Mouse (Mus musculus) right cerebral cortex, postnatal 36 days (tissue): ENCODE data around the gene Rab44.
"Not testable (repeated sequence)": the region's sequence is repeated elsewhere in the genome, so short reads cannot be mapped to it uniquely, and the experiment has no call there.

Experiments used
- DNase-seq, 2 experiments: peaks; one replicate each; pipeline ENCODE4 v3.0.0; 2022; ENCODE audit warnings: low spot score in 2 of 2, mixed read lengths in 1 of 2

The Rab44 gene

GRCm38 (mm10) chr17:29113591-29114352, at the start of gene Rab44:
TSS of gene Rab44 (plus strand) at chr17:29114145.
- no peak for DNase-seq

GRCm38 (mm10) chr17:29065245-29065940, 48.6 kb upstream of the Rab44 start:
- DNase-seq = no peak

GRCm38 (mm10) chr17:29065971-29066370, 48.0 kb upstream of the Rab44 start:
- no peak for DNase-seq

GRCm38 (mm10) chr17:29067416-29067815, 46.5 kb upstream of the Rab44 start:
- DNase-seq = not testable (repeated sequence)

- DNase-seq = no peak
Observed at GRCm38 (mm10) chr17:29067847-29068246, 46.1 kb upstream of the Rab44 start.

DNA sequence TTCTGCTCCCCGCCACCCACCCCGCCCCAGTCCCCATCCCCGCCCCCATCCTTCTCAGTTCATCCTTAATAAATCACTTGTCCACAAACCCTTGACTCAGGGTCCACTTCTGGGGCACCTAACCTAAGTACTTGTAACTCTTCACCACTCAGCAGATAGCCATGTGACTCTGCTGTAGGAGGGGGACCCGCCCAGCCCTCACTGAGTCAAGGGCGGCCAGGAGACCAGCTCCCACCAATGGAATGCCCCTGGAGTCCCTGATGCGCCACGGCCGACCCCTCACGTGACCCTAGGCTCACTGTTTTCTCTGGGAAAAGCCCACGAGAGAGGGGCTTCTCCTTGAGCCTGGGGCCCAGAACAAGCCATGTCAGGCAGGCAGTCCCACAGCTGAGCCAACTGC, 44.9 kb upstream of the Rab44 start:
- DNase-seq = no peak

GRCm38 (mm10) chr17:29071820-29072219, 42.1 kb upstream of the Rab44 start:
- no peak for DNase-seq

GRCm38 (mm10) chr17:29072701-29073307, 41.1 kb upstream of the Rab44 start:
- no peak for DNase-seq

GRCm38 (mm10) chr17:29073313-29073712, 40.6 kb upstream of the Rab44 start:
- no peak for DNase-seq

DNA sequence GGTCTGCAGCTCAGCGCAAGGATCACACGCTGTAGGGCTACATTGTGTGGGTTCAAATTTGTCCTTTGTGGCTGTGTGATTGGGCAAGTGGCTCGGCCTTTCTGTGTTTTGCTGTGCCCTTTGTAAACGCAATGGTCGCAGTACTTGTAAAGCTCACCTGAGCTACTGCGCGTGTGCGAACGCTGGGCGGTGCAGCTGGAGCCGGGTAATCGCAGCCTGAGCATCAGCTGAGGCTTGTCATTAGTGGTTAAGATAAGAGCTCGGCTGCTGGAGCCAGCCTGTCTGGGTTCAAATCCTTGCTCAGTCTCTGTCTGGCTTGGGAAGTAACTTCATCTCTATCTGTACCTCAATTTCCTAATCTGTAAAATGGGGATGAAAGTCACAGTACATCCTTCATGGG, 39.9 kb upstream of the Rab44 start:
- DNase-seq = no peak

DNA sequence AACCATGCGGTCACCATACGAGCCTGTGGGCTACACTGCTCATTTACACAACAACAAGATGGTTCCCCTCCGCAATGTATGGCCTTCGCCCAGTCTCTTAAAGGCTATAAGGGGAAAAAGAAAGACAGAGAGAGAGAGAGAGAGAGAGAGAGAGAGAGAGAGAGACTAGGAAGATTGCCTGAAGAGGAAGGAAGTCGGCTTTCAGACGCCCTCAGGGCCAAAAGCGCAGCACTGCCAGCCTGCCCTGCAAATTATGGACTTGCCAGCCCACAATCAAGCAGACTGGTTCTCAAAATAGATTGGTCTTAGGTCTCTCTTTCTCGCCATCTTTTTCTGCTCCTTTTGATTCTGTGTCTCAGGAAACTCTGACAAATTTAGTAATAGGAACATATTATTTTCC, 37.7 kb upstream of the Rab44 start:
- DNase-seq = no peak

DNA sequence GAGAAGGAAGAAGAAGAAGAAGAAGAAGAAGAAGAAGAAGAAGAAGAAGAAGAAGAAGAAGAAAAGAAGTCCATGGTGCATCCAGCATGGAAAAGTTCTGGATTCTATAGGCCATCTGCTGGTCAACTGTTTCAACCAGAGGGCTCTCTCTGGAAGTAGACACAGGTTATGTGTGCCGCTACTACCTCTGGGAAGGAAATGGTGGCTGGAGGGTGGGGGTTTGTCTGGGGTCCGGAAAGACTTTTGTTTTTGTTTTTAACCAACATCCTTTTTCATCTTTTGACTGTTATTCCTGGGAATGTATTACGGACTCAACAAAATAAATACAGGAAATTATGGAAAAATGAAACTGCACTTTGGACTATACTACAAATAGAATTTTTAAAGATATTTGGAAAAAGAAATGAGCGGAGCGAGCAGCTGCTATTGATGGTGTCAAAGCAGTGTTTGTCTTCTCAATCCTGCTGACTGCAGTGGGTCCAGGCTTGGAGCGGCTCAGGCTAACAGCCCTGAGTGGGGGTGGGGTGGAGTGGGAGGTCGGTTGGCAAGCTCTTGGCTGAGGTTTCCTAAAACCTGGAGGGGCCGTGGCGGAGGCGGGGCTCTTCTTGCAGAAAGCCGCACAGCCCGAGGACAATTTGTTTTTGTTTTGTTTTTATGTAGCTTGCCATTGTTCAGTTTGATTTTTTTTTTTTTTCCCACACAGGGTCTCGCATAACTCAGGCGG, 36.0 kb upstream of the Rab44 start:
- DNase-seq = peak; percentile 36 to 46

- DNase-seq = no peak
Observed at GRCm38 (mm10) chr17:29078519-29079383, 35.2 kb upstream of the Rab44 start.

GRCm38 (mm10) chr17:29080758-29081617, 33.0 kb upstream of the Rab44 start:
- no peak for DNase-seq

GRCm38 (mm10) chr17:29081618-29082381, 32.1 kb upstream of the Rab44 start:
- peak; percentile 30 to 32 for DNase-seq

DNA sequence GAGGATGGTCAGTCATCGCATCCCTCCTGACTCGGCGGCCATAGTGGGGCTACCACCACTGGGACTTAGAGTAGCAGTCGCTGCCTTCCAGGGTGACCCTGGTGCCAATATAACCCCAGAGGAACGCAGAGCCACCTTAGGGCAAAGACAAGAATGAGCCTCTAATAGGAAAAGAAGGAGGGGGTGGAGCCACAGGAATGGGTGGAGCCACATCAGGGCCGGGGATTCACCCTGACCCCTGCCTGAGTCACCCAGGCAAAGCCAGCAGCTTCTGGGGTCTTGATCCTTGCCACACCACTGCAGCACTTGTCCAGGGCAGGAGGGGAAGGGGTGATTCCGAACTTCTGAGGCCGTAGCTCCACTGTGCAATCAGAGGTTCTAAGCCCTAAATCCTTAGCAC, 30.4 kb upstream of the Rab44 start:
- DNase-seq = no peak

GRCm38 (mm10) chr17:29084656-29085055, 29.3 kb upstream of the Rab44 start:
- no peak for DNase-seq

DNA sequence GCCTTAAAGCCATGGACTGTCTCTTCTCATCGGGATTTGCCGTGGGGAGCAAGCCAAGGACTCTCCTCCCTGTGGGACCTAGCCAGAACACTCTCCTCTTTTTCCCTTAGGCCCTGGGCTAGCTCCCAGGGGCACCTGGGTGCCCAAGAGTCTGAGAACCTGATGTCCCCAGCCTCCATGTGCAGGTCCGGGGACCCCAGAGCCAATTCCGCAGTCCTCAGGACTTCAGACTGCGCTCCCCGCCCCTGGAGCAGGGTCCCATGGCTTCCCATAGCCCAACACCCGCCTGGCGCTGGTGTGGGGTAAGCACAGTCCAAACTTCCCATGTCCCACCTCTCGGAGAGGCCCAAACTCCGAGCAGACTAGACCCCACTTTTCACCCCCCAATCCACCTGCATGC, 28.7 kb upstream of the Rab44 start:
- DNase-seq = no peak

DNA sequence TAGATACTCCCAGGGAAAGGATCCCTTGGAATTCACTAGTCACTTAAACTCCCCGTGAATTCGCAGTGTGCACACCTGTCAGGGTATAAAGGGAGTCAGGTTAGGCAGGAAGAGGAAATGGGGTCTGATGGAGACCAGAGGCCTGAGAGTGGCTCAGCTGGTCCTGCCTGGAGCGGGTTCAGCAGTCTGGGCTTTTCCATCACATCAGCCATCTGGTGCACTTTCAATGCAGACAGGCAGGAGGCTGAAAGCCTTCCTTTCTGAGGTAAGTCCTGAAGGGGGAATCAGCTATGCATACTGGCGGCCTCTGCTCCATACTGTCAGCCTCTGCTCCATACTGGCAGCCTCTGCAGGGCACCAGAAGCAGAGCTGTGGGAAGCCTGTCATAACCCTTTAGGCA, 27.0 kb upstream of the Rab44 start:
- no peak for DNase-seq

DNA sequence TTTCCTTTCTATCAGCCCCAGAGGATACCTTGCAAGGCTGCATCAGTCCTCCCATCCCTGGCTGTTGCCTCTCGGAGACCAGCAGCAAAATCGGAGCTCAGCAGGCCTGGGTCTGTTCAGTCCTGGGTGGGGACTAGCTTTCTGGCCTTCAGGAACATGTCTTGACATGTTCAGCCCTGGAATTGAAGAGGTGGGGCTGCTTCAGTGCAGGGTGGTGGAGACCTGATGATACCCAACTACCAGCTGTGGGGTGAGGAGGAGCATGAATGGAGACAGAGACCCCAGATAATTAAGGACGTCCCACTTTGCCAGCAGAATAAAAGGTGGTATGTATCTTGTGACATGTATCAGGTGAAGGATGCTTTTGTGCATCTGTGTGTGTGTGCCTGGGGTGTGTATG, 23.2 kb upstream of the Rab44 start, which contains the start of gene Cdkn1a:
Gene Cdkn1a (plus strand): TSS at position 201 of the 400 bp plus-strand sequence.
- no peak for DNase-seq
